Mouse (Mus musculus): ENCODE results near the gene Fryl.

GRCm38 (mm10) chr5:73185424-73185823 lies 71.0 kb downstream of the Fryl start:
- no peak for TF ChIP-seq CTCF (IDR thresholded peaks at IDR 0.05; ENCODE audit: low read depth)
- TF ChIP-seq EP300 (optimal IDR thresholded peaks at IDR 0.05) = no peak
